Mouse (Mus musculus) brain, embryonic 14.5 days (tissue): ENCODE measurements around the gene Dner. TPM values are rescaled to one million over a fixed set of nuclear protein-coding genes. Genes with fewer than 3 reads are reported as not detected.

Source experiments
- DNase-seq: peaks from one replicate; pipeline ENCODE4 v3.0.0-alpha.2; 2011; ENCODE audit warnings: low read depth
- CTCF ChIP-seq: fragments of 200-500 bp; IDR thresholded peaks from 2 replicates; pipeline ENCODE4 v1.5.1; 2012; ENCODE audit warnings: inconsistent platforms, mild to moderate bottlenecking, moderate library complexity, borderline replicate concordance; ENCODE audit not compliant: insufficient read depth, insufficient read length; ENCODE audit errors: extremely low read depth
- POLR2A ChIP-seq: fragments of 200-500 bp; IDR thresholded peaks from 2 replicates; pipeline ENCODE4 v1.6.1; 2012; ENCODE audit warnings: mild to moderate bottlenecking, inconsistent platforms, borderline replicate concordance; ENCODE audit not compliant: poor library complexity, insufficient read depth, insufficient read length, severe bottlenecking; ENCODE audit errors: extremely low read depth
- polyA plus RNA-seq: library from polyadenylated mRNA; depleted of rRNA; stranded (reverse); fragments of >200 nt; gene quantifications from 2 replicates; pipeline ENCODE4 v1.2.3, GENCODE M21; 2012

Gene Dner
- polyA plus RNA-seq, 1 experiment: 215 TPM

DNA sequence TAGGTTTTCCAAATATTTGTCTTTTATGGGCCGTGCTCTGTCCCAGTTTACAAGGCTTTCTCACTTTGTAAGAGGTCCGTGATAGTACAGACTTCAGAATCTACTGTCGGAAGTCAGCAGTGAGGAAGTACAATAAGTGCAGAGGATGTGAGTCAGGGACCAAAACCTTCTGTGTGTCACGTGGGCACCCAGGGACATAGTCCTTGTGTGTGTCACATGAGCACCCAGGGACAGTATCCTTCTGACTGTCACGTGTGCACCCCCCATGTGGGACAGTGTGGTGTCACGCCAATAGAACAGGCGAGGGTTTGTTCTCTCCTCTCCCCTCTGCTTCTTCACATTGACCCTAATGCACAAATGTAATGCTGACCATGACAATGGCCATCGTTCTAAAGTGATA lies 134.2 kb downstream of the Dner start:
- no peak for DNase-seq
- TF ChIP-seq POLR2A (no peak), CTCF (no peak)

DNA sequence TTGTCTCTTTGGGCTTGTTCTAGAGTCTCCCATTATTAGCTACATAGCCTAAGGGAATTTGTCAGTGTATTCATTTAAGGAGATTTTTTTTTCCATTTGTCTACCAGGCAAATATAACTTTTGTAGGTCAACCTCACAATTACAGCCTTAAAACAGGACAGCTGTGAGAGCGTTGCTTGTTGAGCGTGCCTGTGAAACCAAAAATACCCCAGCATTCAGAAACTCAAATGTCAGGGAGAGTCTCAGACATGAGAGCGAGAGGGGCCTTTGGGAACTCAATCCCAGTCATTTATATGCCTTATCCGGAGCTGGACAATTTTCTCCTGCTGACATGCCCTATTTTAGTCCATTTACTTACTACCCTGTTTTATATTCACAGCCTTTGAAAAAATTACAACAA lies 134.6 kb downstream of the Dner start:
- TF ChIP-seq POLR2A (no peak), CTCF (no peak)
- no peak for DNase-seq

DNA sequence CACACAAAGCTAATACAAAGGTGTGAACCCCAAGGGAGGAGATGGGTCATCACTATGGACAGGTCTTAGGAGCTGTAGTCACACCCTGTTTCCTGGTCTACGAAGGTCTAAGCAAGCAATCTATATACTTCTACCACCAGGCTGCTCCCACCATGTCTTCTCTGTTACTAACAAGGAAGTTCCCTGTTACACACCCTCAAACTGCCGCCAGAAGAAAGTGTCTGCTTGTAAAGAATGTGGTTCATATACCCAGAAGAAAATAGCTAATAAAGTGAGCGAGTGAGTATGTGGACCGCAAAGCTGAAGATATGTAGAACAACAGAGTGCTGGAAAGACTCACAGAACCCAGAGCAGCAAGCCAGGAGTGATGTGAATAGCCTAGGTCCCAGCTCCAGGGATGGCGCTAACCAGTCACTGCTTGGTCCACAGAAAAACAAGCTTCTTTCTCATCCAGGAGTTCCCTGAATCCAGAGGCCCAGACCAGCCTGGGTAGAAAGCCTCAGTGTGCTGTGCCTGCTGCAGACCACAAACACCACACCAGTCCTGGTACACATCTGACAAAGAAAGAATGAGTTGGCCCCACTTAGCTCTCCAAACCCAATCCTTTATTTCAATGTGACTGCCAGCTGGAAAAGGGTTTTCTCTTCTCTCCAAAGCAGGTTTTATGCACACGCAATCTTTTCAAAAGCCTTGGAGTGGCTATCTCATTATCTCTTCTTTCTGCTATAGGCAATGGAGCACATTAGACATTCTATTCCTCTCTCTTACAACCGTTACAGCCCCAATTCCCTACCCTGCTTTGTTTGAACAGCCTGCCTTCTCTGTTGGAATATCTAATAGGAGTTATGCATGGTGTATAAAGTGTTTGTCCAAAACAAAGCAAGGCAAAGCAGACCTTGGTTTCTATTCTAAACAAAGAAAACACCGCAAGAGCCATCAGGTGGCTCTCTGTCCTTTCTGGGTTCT lies 139.2 kb downstream of the Dner start:
- DNase-seq: peak; percentile 67
- TF ChIP-seq POLR2A (no peak), CTCF (no peak)

DNA sequence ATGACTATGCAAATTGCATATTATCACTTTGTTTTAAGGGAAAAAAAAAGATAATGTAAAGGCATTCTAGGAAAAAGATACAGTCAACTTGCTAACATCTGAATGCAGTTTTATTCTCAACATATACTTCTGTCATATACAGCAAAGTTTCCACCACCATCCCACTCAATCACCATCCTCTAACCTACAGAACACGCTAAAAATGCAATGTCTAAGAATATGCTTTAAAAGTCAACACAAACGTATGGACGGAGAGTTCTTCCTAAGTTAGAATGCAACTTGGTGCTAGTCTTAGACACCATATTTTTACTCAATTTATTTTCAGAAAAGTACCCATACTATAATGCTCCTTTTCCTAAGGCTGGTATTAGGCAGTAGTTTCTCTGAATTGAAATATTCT lies 144.0 kb downstream of the Dner start:
- no peak for DNase-seq
- TF ChIP-seq CTCF: no peak
- no peak for TF ChIP-seq POLR2A

DNA sequence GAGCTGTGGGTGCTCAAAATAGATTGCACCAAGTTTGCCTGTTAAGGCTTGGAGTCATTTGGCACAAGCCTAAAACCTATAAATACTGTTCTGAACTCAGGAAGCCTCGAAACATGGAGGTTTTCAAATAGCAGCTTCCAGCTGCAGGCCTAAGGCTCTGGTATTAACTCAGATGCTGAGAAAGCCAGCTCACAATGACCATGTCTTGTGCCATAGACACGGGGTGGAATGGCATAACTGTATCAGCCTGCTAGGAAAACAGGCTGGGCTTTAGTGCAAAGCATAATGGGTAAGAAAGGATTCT lies 146.0 kb downstream of the Dner start:
- TF ChIP-seq CTCF: no peak
- no peak for TF ChIP-seq POLR2A
- DNase-seq: no peak

DNA sequence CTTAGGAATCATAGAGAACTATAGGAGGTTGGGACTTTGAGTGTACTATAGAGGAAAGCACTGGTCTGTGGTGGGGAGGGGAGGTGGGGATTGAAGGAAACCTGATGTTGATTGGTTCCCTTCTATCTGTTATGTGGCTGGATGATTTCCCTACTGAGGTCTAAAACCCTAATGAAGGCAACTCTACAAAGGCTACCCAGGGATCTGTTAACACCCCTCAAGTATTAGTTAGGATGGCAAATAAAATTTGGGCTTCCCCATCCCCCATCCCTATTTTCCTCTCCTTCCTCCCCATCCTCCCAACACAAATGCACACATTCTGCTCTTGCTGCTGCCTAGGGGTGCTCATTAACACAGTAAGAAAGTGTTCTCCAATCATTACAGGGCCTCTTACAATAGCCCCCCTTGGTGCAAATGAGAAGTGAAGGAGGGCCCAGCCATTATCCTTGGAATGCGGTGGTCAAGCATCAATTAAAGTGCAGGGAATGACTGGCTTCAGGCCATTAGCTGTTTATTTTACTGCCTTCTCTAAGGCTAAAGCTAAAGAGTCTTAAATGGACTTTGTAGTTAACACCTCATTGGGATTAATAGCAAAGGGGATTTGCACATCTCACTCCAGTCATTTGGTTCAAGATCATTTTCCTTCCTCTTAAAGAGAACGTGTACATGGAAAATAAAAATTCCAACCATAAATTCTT lies 146.5 kb downstream of the Dner start:
- DNase-seq: peak; percentile 86
- TF ChIP-seq POLR2A: no peak
- TF ChIP-seq CTCF: no peak

DNA sequence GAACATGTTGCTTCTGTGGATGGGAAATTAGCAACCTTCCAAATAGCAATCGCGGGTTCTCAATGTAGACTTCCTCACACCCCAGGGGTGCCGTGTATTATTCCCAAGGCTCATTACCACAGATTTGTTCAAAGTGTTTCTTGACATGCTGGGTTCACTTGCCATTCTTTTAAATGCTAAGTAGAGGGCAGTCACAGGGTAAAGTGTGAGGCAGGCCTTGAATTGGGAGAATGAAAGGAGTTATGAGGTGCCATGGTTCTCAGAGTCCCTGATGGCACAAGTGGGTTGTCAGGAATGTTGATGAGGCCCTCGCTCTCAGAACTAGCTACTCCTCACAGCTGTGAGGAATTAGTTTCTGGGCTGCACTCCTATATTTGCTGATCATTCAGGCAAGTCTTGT lies 160.0 kb downstream of the Dner start:
- no peak for TF ChIP-seq CTCF
- no peak for TF ChIP-seq POLR2A
- peak; percentile 72 for DNase-seq

DNA sequence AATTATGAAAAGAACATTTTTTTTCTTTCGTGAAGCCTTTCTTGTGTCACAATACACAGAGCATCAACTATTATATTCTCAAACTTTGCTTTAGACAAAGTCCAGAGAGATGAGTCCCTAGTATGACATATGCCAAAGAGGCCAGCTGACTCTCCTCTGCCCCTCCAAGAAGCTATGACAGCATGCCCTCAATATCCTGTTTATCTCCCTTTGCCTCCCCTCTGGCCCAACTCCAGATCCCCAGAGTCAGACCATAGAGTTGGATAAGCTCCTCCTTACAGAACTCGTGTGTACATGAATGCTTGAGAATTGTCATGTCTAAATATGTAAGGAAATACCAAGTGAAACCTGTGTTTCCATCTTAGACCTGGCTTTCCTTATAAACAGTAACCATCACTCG lies 170.5 kb downstream of the Dner start:
- DNase-seq: no peak
- TF ChIP-seq POLR2A (no peak), CTCF (no peak)

DNA sequence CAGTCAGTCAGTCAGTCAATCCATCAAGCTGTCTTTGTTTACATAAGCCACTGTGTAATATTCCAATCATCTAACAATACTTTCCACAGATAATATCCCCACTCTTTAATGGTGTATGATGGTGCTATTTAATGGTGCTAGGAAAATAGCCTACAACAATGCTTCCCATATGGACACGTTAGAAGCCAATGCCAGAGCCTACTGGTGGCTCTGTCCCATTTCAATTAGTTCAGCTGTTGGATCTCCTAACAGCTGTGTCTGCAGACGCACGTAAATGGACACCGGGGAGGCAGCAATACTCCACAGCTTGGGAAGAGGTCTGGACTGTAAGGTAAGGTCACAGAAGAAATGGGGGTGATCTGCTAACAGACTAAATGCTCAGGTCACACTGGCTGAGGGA lies 171.6 kb downstream of the Dner start:
- DNase-seq: no peak
- TF ChIP-seq POLR2A (no peak), CTCF (no peak)

DNA sequence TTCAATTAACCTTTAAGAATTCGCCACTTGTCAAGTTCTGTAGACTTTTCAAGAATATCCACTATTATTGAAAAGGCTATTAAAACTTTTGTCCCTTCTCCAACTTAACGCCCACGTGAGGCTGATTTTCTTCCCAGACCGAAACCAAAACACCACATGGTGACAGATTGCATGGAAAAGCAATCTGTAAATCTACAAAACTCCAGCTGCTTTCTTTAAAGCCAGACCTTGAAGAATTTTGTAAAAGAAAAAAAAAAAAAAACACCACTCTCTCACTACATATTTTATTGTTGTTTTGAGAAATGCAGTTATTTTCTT lies 173.1 kb downstream of the Dner start:
- no peak for TF ChIP-seq POLR2A
- TF ChIP-seq CTCF: no peak
- peak; percentile 56 for DNase-seq

DNA sequence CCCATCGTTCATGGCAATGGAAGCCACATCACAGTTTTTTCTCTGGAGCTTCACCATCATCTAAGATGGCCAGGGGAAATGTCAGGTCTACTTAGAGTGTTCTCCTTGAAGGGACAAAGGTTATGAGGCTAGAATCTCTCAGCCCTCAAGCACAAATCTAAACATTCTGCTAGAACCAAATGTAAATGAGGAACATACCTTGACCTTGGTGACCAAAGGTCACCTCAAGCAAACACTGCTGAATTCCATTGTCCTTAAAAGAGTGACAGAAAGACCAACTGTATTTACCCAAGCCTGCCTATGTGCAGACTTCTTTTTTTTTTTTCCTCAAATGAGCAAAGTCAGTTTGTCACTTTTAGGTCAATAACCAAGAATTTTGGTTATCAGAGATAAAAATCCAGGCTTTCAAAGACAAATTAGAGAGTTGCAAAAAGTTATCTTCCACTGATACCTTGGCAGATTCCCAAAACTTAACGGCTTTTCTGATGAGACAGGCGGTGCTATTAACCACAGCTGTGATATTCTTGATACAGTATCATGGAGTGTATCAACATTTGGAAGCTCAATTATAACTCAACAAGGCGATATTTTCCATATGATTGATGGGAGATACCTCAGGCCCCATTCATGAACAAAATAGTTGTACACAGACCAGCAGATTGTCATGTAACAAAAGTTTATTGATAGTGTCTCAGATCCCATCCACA lies 173.6 kb downstream of the Dner start:
- TF ChIP-seq POLR2A (no peak), CTCF (no peak)
- peak; percentile 25 for DNase-seq

DNA sequence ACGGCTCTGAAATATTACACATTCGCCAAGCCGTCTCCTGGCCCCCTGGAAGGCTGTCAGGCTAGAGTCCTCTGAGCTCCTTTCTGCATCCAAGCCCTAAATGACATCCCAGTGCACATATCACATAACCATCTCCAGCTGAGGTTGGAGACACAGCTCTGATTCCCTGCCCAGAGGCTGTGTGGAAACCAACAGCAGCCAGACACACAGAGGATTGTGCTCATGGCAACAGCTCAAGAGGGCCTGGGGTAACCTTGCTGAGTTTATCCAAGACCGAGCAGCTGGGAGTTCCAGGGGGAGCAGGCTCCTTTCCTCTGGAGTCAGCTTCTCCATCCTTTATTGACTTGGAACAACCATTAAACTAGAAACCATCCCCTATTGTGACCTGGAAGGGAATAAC lies 177.7 kb downstream of the Dner start:
- DNase-seq: no peak
- no peak for TF ChIP-seq CTCF
- TF ChIP-seq POLR2A: no peak

DNA sequence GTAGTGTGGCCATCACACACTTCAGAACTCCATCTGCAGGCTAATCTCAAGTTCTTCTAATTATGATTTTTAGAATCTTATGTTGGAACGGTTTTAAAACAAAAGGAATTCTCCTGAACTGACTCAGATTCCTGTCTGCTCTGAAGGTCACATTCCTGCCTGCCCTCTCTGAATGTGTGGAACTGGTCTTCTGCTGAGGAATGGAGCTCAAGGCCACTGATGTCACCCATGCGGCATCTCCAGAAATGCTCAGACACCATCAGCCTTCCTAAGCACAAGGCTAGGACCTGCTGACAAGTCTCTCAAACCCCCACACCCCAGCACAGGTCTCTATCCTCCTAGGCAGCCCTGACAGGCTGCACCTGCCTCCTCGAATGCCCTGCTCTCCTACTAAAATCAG lies 182.8 kb downstream of the Dner start:
- no peak for TF ChIP-seq POLR2A
- no peak for TF ChIP-seq CTCF

More for the DNA sequence above, 182.8 kb downstream of the Dner start:
- DNase-seq: no peak
